Mouse (Mus musculus) kidney, adult 8-10 months (tissue): ENCODE data around the gene Pou1f1.

Experiments used
- DNase-seq, 2 experiments: peaks; one replicate each; pipeline ENCODE4 v3.0.0; 2022

The Pou1f1 gene

DNA sequence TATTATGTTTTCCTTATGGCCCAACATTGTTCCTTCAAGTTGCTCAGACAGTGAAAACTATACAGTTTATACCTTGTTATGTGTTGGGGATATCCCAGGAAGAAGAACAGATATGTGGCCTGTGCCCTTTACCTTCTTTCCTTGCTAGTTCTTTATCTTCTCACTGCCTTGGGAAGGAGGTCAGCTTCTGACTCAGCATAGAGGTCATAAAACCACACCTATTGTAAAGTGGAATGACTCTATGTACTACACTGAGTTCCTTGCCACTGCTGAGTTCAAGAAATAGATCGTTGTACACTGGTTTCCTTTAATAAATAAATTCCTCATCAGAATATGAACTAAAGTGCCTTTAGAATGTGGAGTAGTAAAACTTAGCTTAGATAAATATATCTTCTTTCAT is 44.6 kb downstream of the Pou1f1 start:
- no peak for DNase-seq

DNA sequence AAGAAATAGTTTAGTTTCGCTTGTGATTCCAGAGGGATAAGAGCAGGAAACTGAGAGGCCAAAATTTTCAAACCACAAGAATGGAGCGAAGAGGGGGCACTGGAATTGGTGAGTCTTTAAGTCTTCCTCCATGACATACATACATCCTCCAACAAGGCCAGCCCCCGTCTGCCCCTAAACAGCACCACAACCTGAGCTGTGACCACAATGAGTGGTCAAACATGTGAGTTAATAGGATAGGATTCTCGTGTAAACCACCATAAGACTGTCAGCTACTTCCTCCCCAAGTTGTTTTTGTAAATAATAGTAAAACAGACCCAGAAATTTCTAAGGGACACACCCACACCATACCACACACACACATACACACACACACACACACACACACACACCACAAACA is 48.5 kb downstream of the Pou1f1 start:
- DNase-seq = no peak

DNA sequence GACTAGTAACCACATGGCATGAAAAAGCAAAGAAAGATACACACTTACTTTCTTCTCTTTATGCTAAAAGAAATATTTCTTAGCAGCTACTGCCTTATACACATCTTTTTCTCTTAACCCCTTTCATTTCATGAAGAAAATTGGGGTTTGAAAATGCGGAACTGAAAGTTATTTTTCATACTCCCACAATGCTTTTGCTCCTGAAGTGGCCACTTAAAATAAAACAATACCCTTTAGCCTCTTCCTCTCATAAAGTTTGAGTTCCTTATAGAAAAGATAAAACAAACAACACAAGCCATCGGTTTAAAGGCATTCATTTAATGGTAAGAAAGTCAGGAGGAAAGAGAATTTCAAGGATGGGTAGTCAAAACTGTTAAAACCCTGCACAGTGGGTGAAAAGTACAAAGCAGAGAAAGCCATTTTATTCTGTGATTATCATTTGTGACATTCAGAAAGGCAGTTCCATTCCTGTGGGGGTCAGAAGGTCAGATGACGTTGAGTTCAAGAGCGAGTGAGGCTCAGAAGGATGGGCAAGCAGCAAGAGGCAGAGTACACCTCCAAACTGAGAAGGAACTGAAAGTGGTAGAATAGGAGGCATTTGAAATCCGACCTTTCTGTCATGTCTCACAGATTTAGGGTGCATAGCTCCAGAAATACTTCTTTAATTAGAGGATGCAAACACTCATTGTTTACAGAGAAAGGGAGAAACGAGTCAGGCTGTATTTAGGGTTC is 57.2 kb downstream of the Pou1f1 start:
- DNase-seq = no peak
